Mouse (Mus musculus) G1E (cell line): ENCODE results near the gene Desi1. TPM values are rescaled to one million over a fixed set of nuclear protein-coding genes. Genes with fewer than 3 reads are reported as not detected.

ENCODE experiments used
- ATAC-seq: 2 replicates; pipeline ENCODE4 v1.8.0; 2016; ENCODE audit warnings: mild to moderate bottlenecking; ENCODE audit not compliant: insufficient number of reproducible peaks, poor library complexity, low FRiP score, severe bottlenecking; ENCODE audit errors: extremely low read depth
- DNase-seq: peaks from one replicate; pipeline ENCODE4 v3.0.0; 2012; ENCODE audit warnings: low spot score
- H3K27me3 ChIP-seq: 2 replicates; pipeline ENCODE4 v1.6.1; 2012; ENCODE audit warnings: mild to moderate bottlenecking, low read length, inconsistent platforms; ENCODE audit not compliant: insufficient read depth
- H3K36me3 ChIP-seq: replicated peaks from 2 replicates; pipeline ENCODE3; 2012; ENCODE audit warnings: mild to moderate bottlenecking, inconsistent platforms
- H3K4me1 ChIP-seq: 2 replicates; pipeline ENCODE4 v1.6.1; 2012; ENCODE audit warnings: low read depth, low read length, inconsistent platforms, mixed read lengths; ENCODE audit not compliant: insufficient read depth
- H3K4me3 ChIP-seq: 2 replicates; pipeline ENCODE4 v1.5.1; 2012; ENCODE audit warnings: low read depth, mild to moderate bottlenecking, inconsistent platforms, low read length, moderate library complexity, mixed read lengths
- H3K9me3 ChIP-seq: replicated peaks from 2 replicates; pipeline ENCODE4 v1.6.1; 2012; ENCODE audit warnings: inconsistent platforms
- CTCF ChIP-seq: IDR thresholded peaks from 2 replicates; pipeline ENCODE4 v1.5.1; 2012; ENCODE audit warnings: low read depth, low read length, inconsistent platforms, mixed read lengths
- GATA1 ChIP-seq: IDR thresholded peaks from 2 replicates; pipeline ENCODE4 v1.6.1; 2012; ENCODE audit warnings: borderline replicate concordance, low read length, inconsistent platforms, mixed read lengths
- GATA2 ChIP-seq: IDR thresholded peaks from 2 replicates; pipeline ENCODE4 v1.6.1; 2012; ENCODE audit warnings: low read depth, low read length, inconsistent platforms, borderline replicate concordance
- POLR2AphosphoS5 ChIP-seq: IDR thresholded peaks from 2 replicates; pipeline ENCODE4 v1.6.1; 2012; ENCODE audit warnings: low read depth, low read length, inconsistent platforms; ENCODE audit not compliant: insufficient replicate concordance
- TAL1 ChIP-seq: conservative IDR thresholded peaks from 2 replicates; pipeline ENCODE4 v1.6.1; 2012; ENCODE audit warnings: low read depth, low read length, inconsistent platforms, mixed read lengths
- polyA plus RNA-seq: library from polyadenylated mRNA; stranded (reverse); fragments of >175 nt; gene quantifications from 2 replicates; pipeline ENCODE4 v1.2.3, GENCODE M21; 2012
- total RNA-seq, 2 experiments: library from RNA; stranded (forward) in 1 of 2; stranded (reverse) in 1 of 2; fragments of 200-1000 nt in 1 of 2; fragments of >200 nt in 1 of 2; fragmentation: Nextera tagmentation in 1 of 2; gene quantifications; 2 replicates each; pipeline ENCODE4 v1.2.3; 2014 to 2017

The Desi1 gene
- total and polyA plus RNA-seq, 3 experiments, result 6.1 to 60.0 (median 38.2) TPM

GRCm38 (mm10) chr15:81961078-81961451 is 72.6 kb downstream of the Desi1 start:
- Histone ChIP-seq H3K36me3 (peaks cover 34% of the 10 kb centered on the region), H3K4me1 (peaks cover 36% of the 10 kb centered on the region), H3K9me3 (no peaks in the 10 kb centered on the region), H3K27me3 (no peaks in the 10 kb centered on the region), H3K4me3 (peak overlapping the region; percentile 90)
- no peak for TF ChIP-seq GATA1
- no peak for TF ChIP-seq GATA2
- TF ChIP-seq POLR2AphosphoS5, result no peak
- ATAC-seq, result no peak
- no peak for DNase-seq

- H3K9me3 ChIP-seq, result no peaks in the 10 kb centered on the region
- ATAC-seq (peak; percentile 98), DNase-seq (peak; percentile 96)
- H3K4me3 ChIP-seq, result peak within 1 kb of the TSS; percentile 90
- H3K27me3 ChIP-seq, result no peaks in the 10 kb centered on the region
- peaks cover 36% of the 10 kb centered on the region for H3K4me1 ChIP-seq
- peak; percentile 17; the same call in 1 of the 2 replicates for TF ChIP-seq CTCF
- no peak for TF ChIP-seq GATA2
- H3K36me3 ChIP-seq, result peaks cover 40% of the 10 kb centered on the region
Measured at GRCm38 (mm10) chr15:81960171-81961077, 73.2 kb downstream of the Desi1 start, which contains the start of gene Pmm1. Gene Pmm1, minus strand, starts transcription at chr15:81960930.

GRCm38 (mm10) chr15:81958906-81959305 is 74.8 kb downstream of the Desi1 start:
- peaks cover 55% of the 10 kb centered on the region for H3K36me3 ChIP-seq
- no peak for ATAC-seq

GRCm38 (mm10) chr15:81957598-81957997 is 76.1 kb downstream of the Desi1 start:
- Histone ChIP-seq H3K36me3 (peaks cover 68% of the 10 kb centered on the region), H3K9me3 (no peaks in the 10 kb centered on the region), H3K4me1 (peaks cover 36% of the 10 kb centered on the region), H3K4me3 (no peak overlapping the region), H3K27me3 (no peaks in the 10 kb centered on the region)
- ATAC-seq (no peak), DNase-seq (no peak)
- no peak for TF ChIP-seq POLR2AphosphoS5
- TF ChIP-seq TAL1, result no peak
- TF ChIP-seq GATA2, result no peak
- TF ChIP-seq CTCF, result no peak
- no peak for TF ChIP-seq GATA1

More at GRCm38 (mm10) chr15:81958906-81959305, 74.8 kb downstream of the Desi1 start:
- H3K4me3 ChIP-seq, result no peak overlapping the region; the same call in 1 of the 2 replicates
- no peak for DNase-seq
- no peaks in the 10 kb centered on the region for H3K27me3 ChIP-seq
- peaks cover 36% of the 10 kb centered on the region for H3K4me1 ChIP-seq
- no peak for TF ChIP-seq POLR2AphosphoS5
- no peak for TF ChIP-seq GATA2
- no peak for TF ChIP-seq CTCF
- no peak for TF ChIP-seq TAL1
- no peak for TF ChIP-seq GATA1
- H3K9me3 ChIP-seq, result no peaks in the 10 kb centered on the region

- H3K4me1 ChIP-seq, result peaks cover 33% of the 10 kb centered on the region
- ATAC-seq, result no peak
- no peaks in the 10 kb centered on the region for H3K9me3 ChIP-seq
- TF ChIP-seq TAL1 (no peak), CTCF (peak; percentile 72), GATA2 (no peak)
- H3K36me3 ChIP-seq, result peaks cover 80% of the 10 kb centered on the region
- H3K27me3 ChIP-seq, result no peaks in the 10 kb centered on the region
- DNase-seq, result peak; percentile 67
- H3K4me3 ChIP-seq, result no peak overlapping the region
Measured at GRCm38 (mm10) chr15:81956457-81956856, 77.2 kb downstream of the Desi1 start.

GRCm38 (mm10) chr15:81955414-81955813 is 78.2 kb downstream of the Desi1 start:
- TF ChIP-seq CTCF (no peak), GATA2 (no peak), TAL1 (no peak)
- H3K36me3 ChIP-seq, result peaks cover 90% of the 10 kb centered on the region

GRCm38 (mm10) chr15:81954716-81955115 is 78.9 kb downstream of the Desi1 start:
- ATAC-seq (no peak), DNase-seq (no peak)
- H3K4me3 ChIP-seq, result no peak overlapping the region
- H3K9me3 ChIP-seq, result no peaks in the 10 kb centered on the region
- no peak for TF ChIP-seq GATA1
- no peak for TF ChIP-seq GATA2
- TF ChIP-seq TAL1, result no peak
- no peak for TF ChIP-seq CTCF
- TF ChIP-seq POLR2AphosphoS5, result no peak
- H3K36me3 ChIP-seq, result peaks cover 97% of the 10 kb centered on the region
- no peaks in the 10 kb centered on the region for H3K27me3 ChIP-seq
- H3K4me1 ChIP-seq, result peaks cover 23% of the 10 kb centered on the region

More at GRCm38 (mm10) chr15:81955414-81955813, 78.2 kb downstream of the Desi1 start:
- no peak for ATAC-seq
- H3K4me3 ChIP-seq, result no peak overlapping the region
- no peaks in the 10 kb centered on the region for H3K9me3 ChIP-seq
- no peaks in the 10 kb centered on the region for H3K27me3 ChIP-seq
- no peak for DNase-seq
- H3K4me1 ChIP-seq, result peaks cover 30% of the 10 kb centered on the region
